Mouse (Mus musculus) bone marrow, adult 2 months (tissue): ENCODE data around the gene Sez6l.

ENCODE experiments used
- CTCF ChIP-seq: fragments of 200-500 bp; IDR thresholded peaks from 2 replicates; pipeline ENCODE4 v1.5.1; 2011; ENCODE audit warnings: low read length, control low read depth; ENCODE audit not compliant: control insufficient read depth, insufficient read depth
- POLR2A ChIP-seq: fragments of 200-500 bp; IDR thresholded peaks from 2 replicates; pipeline ENCODE4 v1.6.1; 2011; ENCODE audit warnings: low read depth, mild to moderate bottlenecking, control low read depth, low read length, borderline replicate concordance; ENCODE audit not compliant: control insufficient read depth

DNA sequence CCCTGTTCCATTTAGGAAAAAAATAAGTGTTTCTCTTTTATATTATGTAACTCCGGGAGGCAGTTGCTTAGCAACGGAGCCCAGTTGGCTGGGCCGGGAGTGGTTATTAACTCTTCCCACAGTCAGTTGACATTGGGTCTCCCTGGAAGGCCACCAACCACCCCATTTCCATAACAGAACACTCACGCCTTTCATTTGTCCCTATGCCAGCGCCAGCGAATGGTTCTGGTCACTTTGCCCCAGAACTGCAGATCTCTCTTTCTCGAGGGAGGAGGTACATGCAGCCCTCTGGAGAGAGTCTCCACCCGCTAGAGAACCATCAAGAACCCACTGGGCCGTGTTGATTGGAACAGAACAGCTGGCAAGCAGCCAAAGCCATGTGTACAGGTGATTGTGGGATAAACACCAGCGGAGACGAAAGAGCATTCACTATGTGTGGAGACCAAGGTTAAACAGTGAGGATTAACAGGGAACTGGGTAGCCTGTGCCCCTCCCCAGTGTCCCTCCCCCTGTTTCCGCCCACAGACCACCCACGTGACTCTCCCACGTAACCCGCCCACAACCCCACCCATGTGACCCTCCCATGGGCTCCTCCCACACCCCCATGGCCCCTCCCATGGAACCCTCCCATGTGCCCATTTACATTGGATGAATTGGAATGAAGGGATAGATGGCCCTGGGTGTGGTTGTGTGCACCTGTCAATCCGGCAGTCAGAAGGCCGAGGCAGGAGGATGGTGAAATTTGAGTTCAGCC, 24.8 kb downstream of the Sez6l start:
- TF ChIP-seq CTCF, result no peak
- no peak for TF ChIP-seq POLR2A
